Mouse (Mus musculus) stomach, postnatal 0 days (tissue): Measurements from ENCODE around the gene Tnfrsf22.

Source experiments
- CTCF ChIP-seq: IDR thresholded peaks from 2 replicates; pipeline ENCODE4 v1.5.1; 2016; ENCODE audit warnings: antibody characterized with exemption, low read depth, mild to moderate bottlenecking, moderate library complexity
- EP300 ChIP-seq: optimal IDR thresholded peaks from 2 replicates; pipeline ENCODE3; 2016; ENCODE audit warnings: antibody characterized with exemption

GRCm38 (mm10) chr7:143592255-143592654, 57.2 kb downstream of the Tnfrsf22 start:
- TF ChIP-seq CTCF (no peak), EP300 (no peak)
